ENCODE assay signal across 18 mouse cellular contexts in genomic region chr1:63243854-63244253, GRCm38 (mm10).
DNase-seq lines count a peak whose midpoint lies in the region.
"Had no signal": no experiment of that assay in that cellular context is flagged by ENCODE, and none has a peak within 500 bp of the region (broad histone marks: within the 10 kb centered on the region; RNA-seq: fewer than 3 reads in every experiment).

No protein-coding gene starts in this region.

- DNase-seq in retina, postnatal 1 day: peak; percentile 5
- DNase-seq in retina, embryonic 14.5 days (ENCODE audit: low spot score): no peak
- peak; percentile 57 for DNase-seq in ES-CJ7 (ENCODE audit: low read depth, low spot score)
- peak; percentile 52 for DNase-seq in ZHBTc4 (ENCODE audit: low read depth, low spot score)
- DNase-seq in spleen, postnatal 14 days (ENCODE audit: low spot score in 2 of 2): no peak
- DNase-seq in liver: no peak
- DNase-seq: adrenal gland, adult 2 months; adrenal gland, adult 8-10 months; adrenal gland, postnatal 10 days; adrenal gland, postnatal 14 days; adrenal gland, postnatal 25 days; adrenal gland, postnatal 36 days; B cell, adult 2 months; cerebellum, adult 11 months; cerebellum, adult 11-12 months; cerebellum, adult 18-20 months; cerebellum, adult 2 months; cerebellum, adult 8-10 months had no signal

Comparison
In these comparisons a context has a peak if more than half of its experiments do, and no peak if none do; other contexts are left out.
1. DNase-seq: peak in retina, postnatal 1 day (single experiment), ES-CJ7 (single experiment) and ZHBTc4 (single experiment); none in retina, embryonic 14.5 days (single experiment), spleen, postnatal 14 days (0 of 2) and liver (single experiment).